Mouse (Mus musculus) MEL (cell line): ENCODE data around the gene Spats2.

ENCODE experiments used
- BHLHE40 ChIP-seq: IDR thresholded peaks from 2 replicates; pipeline ENCODE4 v1.6.1; 2012; ENCODE audit warnings: low read depth, mild to moderate bottlenecking, inconsistent platforms, low read length, improper control_type of control experiment, borderline replicate concordance
- CTCF ChIP-seq, 3 experiments: IDR thresholded peaks in 2 of 3; conservative IDR thresholded peaks in 1 of 3; 2 replicates each; pipeline ENCODE4 v1.5.1; 2011 to 2012; ENCODE audit warnings: low read length in 3 of 3, low read depth in 2 of 3, mild to moderate bottlenecking in 2 of 3, improper control_type of control experiment in 1 of 3, inconsistent platforms in 1 of 3, mixed read lengths in 1 of 3, moderate library complexity in 1 of 3; ENCODE audit not compliant: control insufficient read depth in 1 of 3, insufficient read depth in 1 of 3, poor library complexity in 1 of 3, severe bottlenecking in 1 of 3
- ELF1 ChIP-seq: IDR thresholded peaks from 2 replicates; pipeline ENCODE4 v1.6.1; 2014; ENCODE audit warnings: low read depth, mild to moderate bottlenecking, inconsistent platforms, low read length, improper control_type of control experiment, moderate library complexity
- EP300 ChIP-seq, 2 experiments: IDR thresholded peaks; 2 replicates each; pipeline ENCODE4 v1.6.1; 2011; ENCODE audit warnings: improper control_type of control experiment in 2 of 2, low read length in 2 of 2, low read depth in 1 of 2, mild to moderate bottlenecking in 1 of 2
- GATA1 ChIP-seq: IDR thresholded peaks from 2 replicates; pipeline ENCODE4 v1.6.1; 2011; ENCODE audit warnings: low read depth, low read length, improper control_type of control experiment
- HCFC1 ChIP-seq: IDR thresholded peaks from 2 replicates; pipeline ENCODE4 v1.6.1; 2012; ENCODE audit warnings: low read depth, mild to moderate bottlenecking, inconsistent platforms, low read length, improper control_type of control experiment, moderate library complexity
- KAT2A ChIP-seq: conservative IDR thresholded peaks from 2 replicates; pipeline ENCODE4 v1.6.1; 2012; ENCODE audit warnings: low read depth, low read length, improper control_type of control experiment, inconsistent platforms
- MEF2A ChIP-seq: IDR thresholded peaks from 2 replicates; pipeline ENCODE4 v1.6.1; 2014; ENCODE audit warnings: low read depth, mild to moderate bottlenecking, inconsistent platforms, low read length, improper control_type of control experiment; ENCODE audit not compliant: poor library complexity, insufficient replicate concordance, severe bottlenecking; ENCODE audit errors: extremely low read depth
- MYC ChIP-seq: IDR thresholded peaks from 2 replicates; pipeline ENCODE4 v1.6.1; 2011; ENCODE audit warnings: low read depth, mild to moderate bottlenecking, low read length, improper control_type of control experiment, moderate library complexity
- POLR2AphosphoS5 ChIP-seq: IDR thresholded peaks from 2 replicates; pipeline ENCODE4 v1.6.1; 2012; ENCODE audit warnings: low read depth, borderline replicate concordance, mild to moderate bottlenecking, inconsistent platforms, low read length, moderate library complexity, mixed read lengths
- RCOR1 ChIP-seq: IDR thresholded peaks from 2 replicates; pipeline ENCODE4 v1.6.1; 2012; ENCODE audit warnings: low read depth, mild to moderate bottlenecking, inconsistent platforms, low read length, improper control_type of control experiment
- SIN3A ChIP-seq: IDR thresholded peaks from 2 replicates; pipeline ENCODE4 v1.6.1; 2012; ENCODE audit warnings: low read length, improper control_type of control experiment, inconsistent platforms
- USF2 ChIP-seq, 2 experiments: IDR thresholded peaks; 2 replicates each; pipeline ENCODE4 v1.6.1; 2011 to 2012; ENCODE audit warnings: improper control_type of control experiment in 2 of 2, low read length in 2 of 2, borderline replicate concordance in 1 of 2, inconsistent platforms in 1 of 2, low read depth in 1 of 2, mild to moderate bottlenecking in 1 of 2; ENCODE audit not compliant: insufficient read depth in 1 of 2
- ZMIZ1 ChIP-seq: IDR thresholded peaks from 2 replicates; pipeline ENCODE4 v1.6.1; 2012; ENCODE audit warnings: low read depth, mild to moderate bottlenecking, inconsistent platforms, low read length, improper control_type of control experiment, moderate library complexity

- TF ChIP-seq CTCF (IDR thresholded peaks at IDR 0.05 in 2 of 3, conservative IDR thresholded peaks at IDR 0.05 in 1 of 3; ENCODE audit: control insufficient read depth in 1 of 3, insufficient read depth in 1 of 3, low read depth in 2 of 3, low read length in 3 of 3, poor library complexity in 1 of 3, severe bottlenecking in 1 of 3) (no peak), ZMIZ1 (no peak), HCFC1 (no peak), SIN3A (no peak), EP300 (IDR thresholded peaks at IDR 0.05; ENCODE audit: low read depth in 1 of 2, low read length in 2 of 2) (no peak), MEF2A (no peak), POLR2AphosphoS5 (no peak), MYC (no peak), USF2 (IDR thresholded peaks at IDR 0.05; ENCODE audit: borderline replicate concordance in 1 of 2, insufficient read depth in 1 of 2, low read depth in 1 of 2, low read length in 2 of 2) (no peak), BHLHE40 (no peak), ELF1 (no peak), RCOR1 (no peak), KAT2A (no peak), GATA1 (no peak)
These were observed 95.7 kb downstream of the Spats2 start for GRCm38 (mm10) chr15:99221315-99221952.
